9 mouse cellular contexts compared by ENCODE assay signal in the genomic region with DNA sequence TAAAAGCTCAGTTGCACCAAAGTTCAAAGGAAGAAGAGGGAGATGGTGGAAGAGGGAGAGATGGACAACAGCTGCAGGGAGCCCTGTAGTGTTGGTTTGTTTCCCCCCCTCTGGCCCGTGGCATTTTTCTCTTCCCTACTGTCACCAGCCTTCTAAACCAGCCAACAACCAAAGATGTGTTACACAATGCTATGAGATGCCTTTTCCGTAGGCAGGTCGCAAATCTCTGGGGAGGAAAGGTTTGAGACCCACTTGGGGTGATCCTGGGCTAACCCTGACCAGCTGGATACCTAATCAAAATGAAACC. TPM values are rescaled to one million over a fixed set of nuclear protein-coding genes. Genes with fewer than 3 reads are reported as not detected.
DNase-seq lines count a peak whose midpoint lies in the region; ATAC-seq and TF ChIP-seq lines count a peak whose summit lies in the region.
"Had no signal": no experiment of that assay in that cellular context is flagged by ENCODE, and none has a peak within 500 bp of the region (broad histone marks: within the 10 kb centered on the region; RNA-seq: fewer than 3 reads in every experiment).

No protein-coding gene starts in this region.

- TF ChIP-seq EP300 in ES-Bruce4 (IDR thresholded peaks at IDR 0.05; ENCODE audit: insufficient read depth, low read depth, low read length): no peak

- peak overlapping the region; percentile 64 for H3K4me2 ChIP-seq in heart, embryonic 11.5 days
- H3K4me2 ChIP-seq in heart, embryonic 16.5 days (ENCODE audit: low read depth, low read length): peak overlapping the region; percentile 69

- H3K36me3 ChIP-seq in heart, embryonic 11.5 days (ENCODE audit: control insufficient read depth, insufficient read depth, low read length): 0 out of 2 replicates have a peak, but pooled peaks cover 2% of the 10 kb centered on the region
- H3K36me3 ChIP-seq in ES-Bruce4 (ENCODE audit: control insufficient read depth, insufficient read depth, low read length, poor library complexity, severe bottlenecking): no peaks in the 10 kb centered on the region; the same call in 1 of the 2 replicates
- H3K36me3 ChIP-seq in heart, embryonic 16.5 days (ENCODE audit: control insufficient read depth, insufficient read depth): 0 out of 2 replicates have a peak, but pooled peaks cover 3% of the 10 kb centered on the region

- H3K4me3 ChIP-seq in heart, embryonic 11.5 days (ENCODE audit: low read depth, low read length): peak overlapping the region; percentile 64
- peak overlapping the region; percentile 86 for H3K4me3 ChIP-seq in ES-Bruce4 (ENCODE audit: low read depth, low read length)
- H3K4me3 ChIP-seq in heart, embryonic 16.5 days (ENCODE audit: low read length): peak overlapping the region; percentile 77

- H3K4me1 ChIP-seq in heart, embryonic 11.5 days (ENCODE audit: control insufficient read depth, insufficient read depth, low read length): 0 out of 2 replicates have a peak, but pooled peaks cover 2% of the 10 kb centered on the region
- H3K4me1 ChIP-seq in ES-Bruce4 (ENCODE audit: control insufficient read depth, insufficient read depth, low read length): peaks cover 2% of the 10 kb centered on the region
- no peaks in the 10 kb centered on the region for H3K4me1 ChIP-seq in heart, embryonic 16.5 days (ENCODE audit: control insufficient read depth, insufficient read depth, low read length)

- ATAC-seq in heart, embryonic 11.5 days (replicated peaks; ENCODE audit: insufficient number of reproducible peaks, low FRiP score, low TSS enrichment): no peak
- no peak for ATAC-seq in heart, embryonic 16.5 days (replicated peaks; ENCODE audit: extremely low read depth, insufficient read depth, low FRiP score)
- peak; percentile 35; the same call in 1 of the 2 replicates for ATAC-seq in megakaryocyte-erythroid progenitor cell, adult 5-6 weeks (replicated peaks; ENCODE audit: low FRiP score, low TSS enrichment, poor library complexity, severe bottlenecking)

- no peak overlapping the region for H3K27ac ChIP-seq in heart, embryonic 11.5 days (ENCODE audit: low read depth, low read length)
- H3K27ac ChIP-seq in ES-Bruce4 (ENCODE audit: insufficient read depth, low read length): no peak overlapping the region
- H3K27ac ChIP-seq in heart, embryonic 16.5 days (ENCODE audit: low read length): peak overlapping the region; percentile 91

- no peak for TF ChIP-seq POLR2A in ES-Bruce4 (IDR thresholded peaks at IDR 0.05; ENCODE audit: insufficient read depth, low read length)

- WGBS in heart, embryonic 11.5 days (ENCODE audit: insufficient replicate concordance): 29% methylated on average over 3 of the region's 3 CpGs
- WGBS in heart, embryonic 16.5 days: 28% methylated on average over 3 of the region's 3 CpGs

- H3K27me3 ChIP-seq in heart, embryonic 11.5 days (ENCODE audit: control insufficient read depth, insufficient read depth, low read length): no peaks in the 10 kb centered on the region
- H3K27me3 ChIP-seq in ES-Bruce4 (ENCODE audit: control insufficient read depth, insufficient read depth, low read length, poor library complexity, severe bottlenecking): no peaks in the 10 kb centered on the region
- H3K27me3 ChIP-seq in heart, embryonic 16.5 days (ENCODE audit: control insufficient read depth, insufficient read depth, low read length): no peaks in the 10 kb centered on the region

- H3K9ac ChIP-seq in heart, embryonic 11.5 days (ENCODE audit: low read depth, low read length): peak overlapping the region; percentile 83
- peak overlapping the region; percentile 95 for H3K9ac ChIP-seq in ES-Bruce4 (ENCODE audit: low read depth, poor library complexity, severe bottlenecking)
- H3K9ac ChIP-seq in heart, embryonic 16.5 days (ENCODE audit: low read length): peak overlapping the region; percentile 85

- H3K9me3 ChIP-seq in heart, embryonic 11.5 days (replicated peaks; ENCODE audit: control insufficient read depth, low read length): no peaks in the 10 kb centered on the region
- no peaks in the 10 kb centered on the region; the same call in 1 of the 2 replicates for H3K9me3 ChIP-seq in ES-Bruce4 (replicated peaks; ENCODE audit: control insufficient read depth, insufficient read depth, low read length, poor library complexity, severe bottlenecking)
- H3K9me3 ChIP-seq in heart, embryonic 16.5 days (replicated peaks; ENCODE audit: control insufficient read depth, low read length): no peaks in the 10 kb centered on the region

- no peak for TF ChIP-seq CTCF in ES-Bruce4 (IDR thresholded peaks at IDR 0.05; ENCODE audit: low read depth, low read length)

- no peak for DNase-seq in heart, adult 9 months (ENCODE audit: low spot score in 2 of 2)
- DNase-seq in urinary bladder, adult 18-20 months (ENCODE audit: low spot score in 2 of 2): no peak
- no peak for DNase-seq in gastrocnemius, adult 8-10 months (ENCODE audit: low spot score in 2 of 2)
- no peak for DNase-seq in spleen, postnatal 36 days (ENCODE audit: low spot score in 2 of 2)
- DNase-seq: kidney, adult 9 months had no signal

RNA-seq across cellular contexts. Expression of gene Zbtb33, which starts 0.8 kb away (rescaled TPM):
- 4.0 and 4.8 TPM in 2 replicates for polyA plus RNA-seq in heart, embryonic 11.5 days (2014; fragmentation: Nextera tagmentation; extraction: Ambion mirVana)
- 18.4 and 18.7 TPM in 2 replicates for polyA plus RNA-seq in ES-Bruce4 (2011; ENCODE audit: insufficient read depth, insufficient read length, low read depth, missing spikeins)
- polyA plus RNA-seq in heart, embryonic 16.5 days (2015; fragmentation: Nextera tagmentation; extraction: Ambion mirVana): 2.1 and 2.4 TPM in 2 replicates
- total RNA-seq in megakaryocyte-erythroid progenitor cell, adult 5-6 weeks (2014; fragmentation: Nextera tagmentation): 16.6 and 28.3 TPM in 2 replicates
- 24.0 and 27.5 TPM in 2 replicates for total RNA-seq in megakaryocyte-erythroid progenitor cell, adult 5-6 weeks (2017)
- total RNA-seq in gastrocnemius, adult 8-10 months (2022): 1 to 10 TPM; 5.2 to 6.9 (median 6.3) TPM
